Mouse (Mus musculus): ENCODE measurements around the gene Hoxc4. TPM values are rescaled to one million over a fixed set of nuclear protein-coding genes. Genes with fewer than 3 reads are reported as not detected.
A peak's percentile ranks its signal among the peaks of the same experiment; 100 is the strongest.

Gene Hoxc4
- polyA plus RNA-seq, 1 experiment, result 0.99 TPM

DNA sequence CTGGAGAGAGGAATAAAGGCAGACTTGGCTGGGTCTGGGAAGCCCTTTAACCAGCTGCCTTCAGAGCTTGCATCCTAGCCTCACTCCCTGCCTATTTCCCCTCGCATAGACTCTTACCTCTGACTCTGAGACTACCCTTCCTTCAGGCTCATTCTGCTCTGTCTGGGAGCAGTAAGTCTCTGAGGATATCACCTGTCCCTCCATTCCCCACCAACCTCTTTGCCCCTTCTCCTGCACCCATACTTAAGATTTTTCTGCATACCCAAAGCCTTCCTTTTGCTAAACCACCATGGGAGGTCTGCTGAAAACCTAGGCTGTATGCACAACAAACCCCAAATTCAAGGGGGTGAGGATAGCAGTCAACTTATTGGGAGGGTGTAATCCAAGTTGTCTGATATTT lies 38.8 kb upstream of the Hoxc4 start:
- no peaks in the 10 kb centered on the region for H3K4me1 ChIP-seq (ENCODE audit: control insufficient read depth, insufficient read depth, low read length)
- H3K9me3 ChIP-seq (replicated peaks; ENCODE audit: control insufficient read depth, insufficient read depth, low read length, poor library complexity, severe bottlenecking), result no peaks in the 10 kb centered on the region
- H3K27ac ChIP-seq (ENCODE audit: insufficient read depth, low read length), result no peak overlapping the region
- H3K9ac ChIP-seq (ENCODE audit: low read depth, poor library complexity, severe bottlenecking), result no peak overlapping the region
- H3K27me3 ChIP-seq (ENCODE audit: control insufficient read depth, insufficient read depth, low read length, poor library complexity, severe bottlenecking), result peaks cover 65% of the 10 kb centered on the region
- TF ChIP-seq CTCF (IDR thresholded peaks at IDR 0.05; ENCODE audit: low read depth, low read length), result no peak
- no peak for TF ChIP-seq EP300 (IDR thresholded peaks at IDR 0.05; ENCODE audit: insufficient read depth, low read depth, low read length)
- no peak for TF ChIP-seq POLR2A (IDR thresholded peaks at IDR 0.05; ENCODE audit: insufficient read depth, low read length)
- H3K36me3 ChIP-seq (ENCODE audit: control insufficient read depth, insufficient read depth, low read length, poor library complexity, severe bottlenecking), result no peaks in the 10 kb centered on the region
- H3K4me3 ChIP-seq (ENCODE audit: low read depth, low read length), result no peak overlapping the region

- TF ChIP-seq EP300 (IDR thresholded peaks at IDR 0.05; ENCODE audit: insufficient read depth, low read depth, low read length) (no peak), POLR2A (IDR thresholded peaks at IDR 0.05; ENCODE audit: insufficient read depth, low read length) (no peak), CTCF (IDR thresholded peaks at IDR 0.05; ENCODE audit: low read depth, low read length) (no peak)
- Histone ChIP-seq H3K27ac (ENCODE audit: insufficient read depth, low read length) (no peak overlapping the region), H3K27me3 (ENCODE audit: control insufficient read depth, insufficient read depth, low read length, poor library complexity, severe bottlenecking) (peaks cover 63% of the 10 kb centered on the region), H3K36me3 (ENCODE audit: control insufficient read depth, insufficient read depth, low read length, poor library complexity, severe bottlenecking) (no peaks in the 10 kb centered on the region), H3K4me3 (ENCODE audit: low read depth, low read length) (no peak overlapping the region), H3K9me3 (replicated peaks; ENCODE audit: control insufficient read depth, insufficient read depth, low read length, poor library complexity, severe bottlenecking) (no peaks in the 10 kb centered on the region), H3K4me1 (ENCODE audit: control insufficient read depth, insufficient read depth, low read length) (no peaks in the 10 kb centered on the region), H3K9ac (ENCODE audit: low read depth, poor library complexity, severe bottlenecking) (no peak overlapping the region)
These were observed 38.4 kb upstream of the Hoxc4 start for GRCm38 (mm10) chr15:102980352-102980751.

- peaks cover 61% of the 10 kb centered on the region for H3K27me3 ChIP-seq (ENCODE audit: control insufficient read depth, insufficient read depth, low read length, poor library complexity, severe bottlenecking)
- H3K27ac ChIP-seq (ENCODE audit: insufficient read depth, low read length), result no peak overlapping the region
- no peaks in the 10 kb centered on the region for H3K4me1 ChIP-seq (ENCODE audit: control insufficient read depth, insufficient read depth, low read length)
- no peaks in the 10 kb centered on the region for H3K36me3 ChIP-seq (ENCODE audit: control insufficient read depth, insufficient read depth, low read length, poor library complexity, severe bottlenecking)
- H3K4me3 ChIP-seq (ENCODE audit: low read depth, low read length), result peak overlapping the region; percentile 65
- TF ChIP-seq EP300 (IDR thresholded peaks at IDR 0.05; ENCODE audit: insufficient read depth, low read depth, low read length) (no peak), CTCF (IDR thresholded peaks at IDR 0.05; ENCODE audit: low read depth, low read length) (no peak), POLR2A (IDR thresholded peaks at IDR 0.05; ENCODE audit: insufficient read depth, low read length) (no peak)
- H3K9ac ChIP-seq (ENCODE audit: low read depth, poor library complexity, severe bottlenecking), result peak overlapping the region; percentile 59; the same call in 1 of the 2 replicates
- H3K9me3 ChIP-seq (replicated peaks; ENCODE audit: control insufficient read depth, insufficient read depth, low read length, poor library complexity, severe bottlenecking), result no peaks in the 10 kb centered on the region
These were observed 37.8 kb upstream of the Hoxc4 start for GRCm38 (mm10) chr15:102980912-102981311.

- no peaks in the 10 kb centered on the region for H3K36me3 ChIP-seq (ENCODE audit: control insufficient read depth, insufficient read depth, low read length, poor library complexity, severe bottlenecking)
- H3K9me3 ChIP-seq (replicated peaks; ENCODE audit: control insufficient read depth, insufficient read depth, low read length, poor library complexity, severe bottlenecking), result no peaks in the 10 kb centered on the region
- no peaks in the 10 kb centered on the region for H3K4me1 ChIP-seq (ENCODE audit: control insufficient read depth, insufficient read depth, low read length)
- peak overlapping the region; percentile 59 for H3K9ac ChIP-seq (ENCODE audit: low read depth, poor library complexity, severe bottlenecking)
- no peak overlapping the region for H3K27ac ChIP-seq (ENCODE audit: insufficient read depth, low read length)
- H3K27me3 ChIP-seq (ENCODE audit: control insufficient read depth, insufficient read depth, low read length, poor library complexity, severe bottlenecking), result peaks cover 59% of the 10 kb centered on the region
- H3K4me3 ChIP-seq (ENCODE audit: low read depth, low read length), result peak overlapping the region; percentile 65
- TF ChIP-seq CTCF (IDR thresholded peaks at IDR 0.05; ENCODE audit: low read depth, low read length) (no peak), EP300 (IDR thresholded peaks at IDR 0.05; ENCODE audit: insufficient read depth, low read depth, low read length) (no peak), POLR2A (IDR thresholded peaks at IDR 0.05; ENCODE audit: insufficient read depth, low read length) (no peak)
These were observed 37.1 kb upstream of the Hoxc4 start for GRCm38 (mm10) chr15:102981379-102982288.

- H3K9me3 ChIP-seq (replicated peaks; ENCODE audit: control insufficient read depth, insufficient read depth, low read length, poor library complexity, severe bottlenecking), result no peaks in the 10 kb centered on the region
- H3K4me3 ChIP-seq (ENCODE audit: low read depth, low read length), result no peak overlapping the region
- no peak overlapping the region for H3K9ac ChIP-seq (ENCODE audit: low read depth, poor library complexity, severe bottlenecking)
- no peak overlapping the region for H3K27ac ChIP-seq (ENCODE audit: insufficient read depth, low read length)
- H3K4me1 ChIP-seq (ENCODE audit: control insufficient read depth, insufficient read depth, low read length), result no peaks in the 10 kb centered on the region
- H3K36me3 ChIP-seq (ENCODE audit: control insufficient read depth, insufficient read depth, low read length, poor library complexity, severe bottlenecking), result no peaks in the 10 kb centered on the region
- no peak for TF ChIP-seq CTCF (IDR thresholded peaks at IDR 0.05; ENCODE audit: low read depth, low read length)
- TF ChIP-seq EP300 (IDR thresholded peaks at IDR 0.05; ENCODE audit: insufficient read depth, low read depth, low read length), result no peak
- TF ChIP-seq POLR2A (IDR thresholded peaks at IDR 0.05; ENCODE audit: insufficient read depth, low read length), result no peak
- H3K27me3 ChIP-seq (ENCODE audit: control insufficient read depth, insufficient read depth, low read length, poor library complexity, severe bottlenecking), result peaks cover 60% of the 10 kb centered on the region
These were observed 35.0 kb upstream of the Hoxc4 start for GRCm38 (mm10) chr15:102983716-102984115.

- H3K27me3 ChIP-seq (ENCODE audit: control insufficient read depth, insufficient read depth, low read length, poor library complexity, severe bottlenecking), result peaks cover 61% of the 10 kb centered on the region
- no peaks in the 10 kb centered on the region for H3K4me1 ChIP-seq (ENCODE audit: control insufficient read depth, insufficient read depth, low read length)
- no peak overlapping the region for H3K27ac ChIP-seq (ENCODE audit: insufficient read depth, low read length)
- no peaks in the 10 kb centered on the region for H3K9me3 ChIP-seq (replicated peaks; ENCODE audit: control insufficient read depth, insufficient read depth, low read length, poor library complexity, severe bottlenecking)
- H3K36me3 ChIP-seq (ENCODE audit: control insufficient read depth, insufficient read depth, low read length, poor library complexity, severe bottlenecking), result no peaks in the 10 kb centered on the region
- no peak overlapping the region for H3K9ac ChIP-seq (ENCODE audit: low read depth, poor library complexity, severe bottlenecking)
- no peak overlapping the region for H3K4me3 ChIP-seq (ENCODE audit: low read depth, low read length)
- no peak for TF ChIP-seq POLR2A (IDR thresholded peaks at IDR 0.05; ENCODE audit: insufficient read depth, low read length)
- TF ChIP-seq CTCF (IDR thresholded peaks at IDR 0.05; ENCODE audit: low read depth, low read length), result no peak
- no peak for TF ChIP-seq EP300 (IDR thresholded peaks at IDR 0.05; ENCODE audit: insufficient read depth, low read depth, low read length)
These were observed 34.2 kb upstream of the Hoxc4 start for GRCm38 (mm10) chr15:102984521-102984920.
